Mouse (Mus musculus): Measurements from ENCODE around the gene Pik3r5. TPM values are rescaled to one million over a fixed set of nuclear protein-coding genes. Genes with fewer than 3 reads are reported as not detected.

Gene Pik3r5
- total and polyA plus RNA-seq, 3 experiments, result 3.2 to 5.7 TPM; not detected in 1

DNA sequence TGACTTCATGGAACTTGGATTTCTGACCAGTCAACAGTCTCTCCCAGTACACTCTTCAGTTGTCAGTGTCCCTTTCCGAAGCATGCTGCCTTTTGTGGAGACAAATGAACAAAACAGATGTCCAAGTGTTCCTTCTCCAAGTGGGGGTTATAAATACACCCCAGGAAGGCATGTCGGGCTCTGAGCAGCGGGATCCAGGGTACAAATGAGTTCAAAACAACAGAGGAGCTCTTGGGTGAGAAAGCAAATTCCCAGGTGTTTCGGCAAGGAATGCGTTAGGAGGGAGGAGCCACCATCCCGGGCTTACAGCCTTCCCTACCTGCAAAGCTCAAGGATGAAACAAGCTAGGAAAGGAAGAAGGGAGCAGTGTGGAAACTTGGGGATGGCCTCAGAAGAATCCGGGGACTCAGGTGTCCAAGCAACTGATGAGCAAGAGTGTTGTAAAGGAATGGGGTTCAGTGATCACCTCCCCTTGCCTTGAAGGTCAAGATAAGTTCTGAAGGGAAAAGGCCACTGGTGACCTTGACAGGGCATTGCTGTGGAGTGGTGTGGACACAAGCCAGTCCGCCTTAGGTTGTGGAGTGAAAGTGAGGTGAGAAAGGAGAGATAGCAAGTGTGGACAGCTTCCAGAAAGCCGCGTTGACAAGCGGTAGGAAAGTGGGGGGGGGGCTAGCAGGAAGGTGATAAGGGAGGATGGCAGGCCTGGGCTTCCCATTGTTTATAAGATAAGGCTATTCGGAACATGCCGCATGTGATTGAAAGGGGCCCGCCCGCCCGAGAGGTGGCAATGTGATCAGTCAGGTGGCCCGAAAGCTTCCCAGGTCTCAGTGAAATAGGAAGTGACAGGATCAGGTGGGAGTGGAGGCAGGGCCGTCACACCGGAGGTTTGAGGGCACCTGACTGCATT is 41.3 kb upstream of the Pik3r5 start:
- no peak for DNase-seq (ENCODE audit: low read depth, low spot score)
- Histone ChIP-seq H3K27ac (ENCODE audit: control insufficient read depth, low read depth, low read length) (no peak overlapping the region), H3K9me3 (replicated peaks; ENCODE audit: insufficient read depth, low read length) (no peaks in the 10 kb centered on the region), H3K4me3 (ENCODE audit: control insufficient read depth in 1 of 2, insufficient read depth in 1 of 2, low read depth in 2 of 2, low read length in 2 of 2) (no peak overlapping the region), H3K9ac (ENCODE audit: control insufficient read depth, low read depth, low read length, poor library complexity, severe bottlenecking) (no peak overlapping the region), H3K79me2 (ENCODE audit: control insufficient read depth, insufficient read depth, low read length, poor library complexity) (no peaks in the 10 kb centered on the region), H3K4me1 (ENCODE audit: control insufficient read depth in 1 of 2, insufficient read depth in 2 of 2, low read length in 2 of 2) (0 out of 4 replicates have a peak, but pooled peaks cover 0 to 3% of the 10 kb centered on the region in 2 experiments), H3K27me3 (ENCODE audit: control insufficient read depth in 1 of 2, insufficient read depth in 2 of 2, low read length in 2 of 2) (0 out of 4 replicates have a peak, but pooled peaks cover 0 to 1% of the 10 kb centered on the region in 2 experiments), H3K36me3 (ENCODE audit: control insufficient read depth in 1 of 2, insufficient read depth in 2 of 2, low read length in 2 of 2) (no peaks in the 10 kb centered on the region)
- TF ChIP-seq GATA1 (IDR thresholded peaks at IDR 0.05; ENCODE audit: low read depth, low read length), result no peak
- TF ChIP-seq USF1 (IDR thresholded peaks at IDR 0.05; ENCODE audit: low read depth, low read length), result peak; percentile 69
- 0 out of 2 replicates have a peak, but pooled peaks have one; percentile 14 for TF ChIP-seq TCF12 (IDR thresholded peaks at IDR 0.05; ENCODE audit: low read depth, low read length)
- TF ChIP-seq NRF1 (IDR thresholded peaks at IDR 0.05; ENCODE audit: insufficient read depth, low read depth, low read length, poor library complexity, severe bottlenecking), result no peak
- no peak for TF ChIP-seq ZKSCAN1 (IDR thresholded peaks at IDR 0.05; ENCODE audit: low read depth, low read length)
- TF ChIP-seq TBP (IDR thresholded peaks at IDR 0.05; ENCODE audit: low read depth, low read length), result no peak
- no peak for TF ChIP-seq POLR2A (IDR thresholded peaks at IDR 0.05; ENCODE audit: control insufficient read depth in 1 of 2, insufficient read depth in 1 of 2, low read depth in 1 of 2, low read length in 2 of 2, poor library complexity in 1 of 2)
- no peak for TF ChIP-seq GABPA (IDR thresholded peaks at IDR 0.05; ENCODE audit: low read depth, low read length)
- no peak for TF ChIP-seq MAX (IDR thresholded peaks at IDR 0.05; ENCODE audit: low read length)
- TF ChIP-seq ETS1 (IDR thresholded peaks at IDR 0.05; ENCODE audit: low read depth, low read length), result no peak
- 0 out of 4 replicates have a peak, but pooled peaks of 1 of the 2 experiments have one; percentile 24 for TF ChIP-seq USF2 (IDR thresholded peaks at IDR 0.05; ENCODE audit: borderline replicate concordance in 1 of 2, insufficient read depth in 1 of 2, low read depth in 1 of 2, low read length in 2 of 2)
- TF ChIP-seq POLR2AphosphoS5 (IDR thresholded peaks at IDR 0.05; ENCODE audit: borderline replicate concordance, low read depth, low read length), result no peak
- no peak for TF ChIP-seq CHD2 (IDR thresholded peaks at IDR 0.05; ENCODE audit: low read length)
- peak; percentile 21; the same call in 1 of the 2 replicates for TF ChIP-seq MXI1 (IDR thresholded peaks at IDR 0.05; ENCODE audit: low read depth, low read length)
- no peak for TF ChIP-seq UBTF (IDR thresholded peaks at IDR 0.05; ENCODE audit: borderline replicate concordance, insufficient read depth, low read depth, low read length)
- TF ChIP-seq MAZ (IDR thresholded peaks at IDR 0.05; ENCODE audit: low read depth, low read length), result no peak
- no peak for TF ChIP-seq CHD1 (IDR thresholded peaks at IDR 0.05; ENCODE audit: low read depth, low read length)
